Mouse (Mus musculus) intestine, embryonic 14.5 days (tissue): ENCODE data around the gene Usp30. TPM values are rescaled to one million over a fixed set of nuclear protein-coding genes. Genes with fewer than 3 reads are reported as not detected.

ENCODE experiments used
- ATAC-seq: fragments of 200-750 bp; cut with Nextera tagmentation; replicated peaks from 2 replicates; pipeline ENCODE4 v1.8.0; 2017; ENCODE audit warnings: low read depth, moderate number of reproducible peaks, moderate TSS enrichment, moderate library complexity; ENCODE audit not compliant: low FRiP score, low TSS enrichment
- DNase-seq: peaks from one replicate; pipeline ENCODE4 v3.0.0-alpha.2; 2018; ENCODE audit warnings: low spot score
- H3K27ac ChIP-seq: fragments of 300-500 bp; sonication (generic); 2 replicates; pipeline ENCODE4 v1.5.1; 2014; ENCODE audit warnings: low read depth, mild to moderate bottlenecking, control low read depth
- H3K27me3 ChIP-seq: fragments of 300-500 bp; sonication (generic); replicated peaks from 2 replicates; pipeline ENCODE4 v1.6.1; 2014; ENCODE audit warnings: low read length, control low read depth; ENCODE audit not compliant: control insufficient read depth, insufficient read depth
- H3K36me3 ChIP-seq: fragments of 300-500 bp; sonication (generic); 2 replicates; pipeline ENCODE4 v1.6.1; 2014; ENCODE audit warnings: low read length, control low read depth; ENCODE audit not compliant: control insufficient read depth, insufficient read depth
- H3K4me1 ChIP-seq: fragments of 300-500 bp; sonication (generic); replicated peaks from 2 replicates; pipeline ENCODE4 v1.6.1; 2014; ENCODE audit warnings: low read length, control low read depth, mixed read lengths; ENCODE audit not compliant: control insufficient read depth, insufficient read depth
- H3K4me2 ChIP-seq: fragments of 300-500 bp; sonication (generic); 2 replicates; pipeline ENCODE4 v1.6.1; 2014; ENCODE audit warnings: low read length
- H3K4me3 ChIP-seq: fragments of 300-500 bp; sonication (generic); 2 replicates; pipeline ENCODE4 v1.5.1; 2014; ENCODE audit warnings: low read depth, low read length, control low read depth, mixed read lengths
- H3K9ac ChIP-seq: fragments of 300-500 bp; sonication (generic); 2 replicates; pipeline ENCODE4 v1.6.1; 2014; ENCODE audit warnings: mild to moderate bottlenecking, low read length
- H3K9me3 ChIP-seq: fragments of 300-500 bp; sonication (generic); 2 replicates; pipeline ENCODE4 v1.6.1; 2016; ENCODE audit warnings: low read length, control low read depth; ENCODE audit not compliant: control insufficient read depth
- WGBS: fragments of 180-500 bp; shearing (Covaris S2); extraction: QIAGEN DNeasy Blood & Tissue Kit; methylation state at CpG from one replicate; pipeline ENCODE4 v1.1.7; 2014; 5-methylcytosine and 5-hydroxymethylcytosine counted together
- polyA plus RNA-seq: library from polyadenylated mRNA; unstranded; fragments of >200 nt; fragmentation: Nextera tagmentation; extraction: Ambion mirVana; gene quantifications from 2 replicates; pipeline ENCODE4 v1.2.1, GENCODE M21; 2014

Usp30 gene
- polyA plus RNA-seq, 1 experiment from 2014 or later: 10.1 TPM

DNA sequence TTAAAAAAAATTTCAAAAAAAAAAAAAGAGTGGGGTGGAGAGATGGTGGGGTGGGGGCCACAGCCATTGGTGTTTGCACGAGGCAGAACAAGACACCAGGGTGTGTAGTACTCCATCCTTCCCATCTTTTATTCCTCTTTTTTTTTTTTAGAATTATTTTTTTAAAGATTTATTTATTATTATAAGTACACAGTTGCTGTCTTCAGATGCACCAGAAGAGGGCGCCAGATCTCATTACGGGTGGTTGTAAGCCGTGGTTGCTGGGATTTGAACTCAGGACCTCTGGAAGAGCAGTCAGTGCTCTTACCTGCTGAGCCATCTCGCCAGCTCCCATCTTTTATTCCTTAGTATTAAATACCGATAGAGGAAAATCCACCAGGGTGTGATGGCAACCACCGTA lies 108.2 kb downstream of the Usp30 start:
- no peak for ATAC-seq
- no peak overlapping the region for H3K4me2 ChIP-seq
- no peak overlapping the region for H3K9ac ChIP-seq
- DNase-seq: no peak
- 73% methylated on average over 7 of the region's 7 CpGs for WGBS
- no peaks in the 10 kb centered on the region for H3K36me3 ChIP-seq
- H3K4me1 ChIP-seq: no peaks in the 10 kb centered on the region; the same call in 1 of the 2 replicates
- no peak overlapping the region for H3K27ac ChIP-seq
- no peaks in the 10 kb centered on the region for H3K9me3 ChIP-seq
- no peak overlapping the region for H3K4me3 ChIP-seq
- no peaks in the 10 kb centered on the region for H3K27me3 ChIP-seq

GRCm38 (mm10) chr5:114173877-114174581 lies 108.8 kb downstream of the Usp30 start:
- Histone ChIP-seq H3K4me2 (peak overlapping the region; percentile 23; the same call in 1 of the 2 replicates), H3K9ac (no peak overlapping the region), H3K9me3 (no peaks in the 10 kb centered on the region), H3K4me1 (no peaks in the 10 kb centered on the region; the same call in 1 of the 2 replicates), H3K4me3 (no peak overlapping the region), H3K27me3 (no peaks in the 10 kb centered on the region), H3K36me3 (no peaks in the 10 kb centered on the region), H3K27ac (no peak overlapping the region)
- no peak for DNase-seq
- 21% methylated on average over 16 of the region's 16 CpGs for WGBS
- ATAC-seq: no peak

Other genes starting within 250 kb of the Usp30 start
- 4.0 and 4.7 TPM in 2 replicates for gene Selplg, start 232.8 kb upstream of the Usp30 start, polyA plus RNA-seq
- 185 and 200 TPM in 2 replicates for gene Coro1c, start 156.7 kb upstream of the Usp30 start, polyA plus RNA-seq
- gene Ssh1, start 71.6 kb upstream of the Usp30 start, polyA plus RNA-seq: 19.4 and 19.6 TPM in 2 replicates
- 5.1 and 5.7 TPM in 2 replicates for gene Dao, start 61.8 kb upstream of the Usp30 start, polyA plus RNA-seq
- gene Svop, start 26.1 kb downstream of the Usp30 start, polyA plus RNA-seq: 3.1 and 3.7 TPM in 2 replicates
- gene Alkbh2, start 62.8 kb downstream of the Usp30 start, polyA plus RNA-seq: 9.4 and 12.6 TPM in 2 replicates
- gene Ung, start 64.9 kb downstream of the Usp30 start, polyA plus RNA-seq: 38.2 and 41.6 TPM in 2 replicates
- 2.3 and 2.4 TPM in 2 replicates for gene Acacb, start 81.1 kb downstream of the Usp30 start, polyA plus RNA-seq
- not detected in 2 replicates for gene Foxn4, start 208.3 kb downstream of the Usp30 start, polyA plus RNA-seq
- gene Myo1h, start 223.7 kb downstream of the Usp30 start, polyA plus RNA-seq: 4.4 and 4.6 TPM in 2 replicates